Mouse (Mus musculus) midbrain, embryonic 10.5 days (tissue): ENCODE measurements around the gene 2010003K11Rik. TPM values are rescaled to one million over a fixed set of nuclear protein-coding genes. Genes with fewer than 3 reads are reported as not detected.

Source experiments
- DNase-seq: peaks from one replicate; pipeline ENCODE4 v3.0.0-alpha.2; 2017; ENCODE audit warnings: low spot score
- H3K27ac ChIP-seq: fragments of 300-500 bp; sonication (generic); replicated peaks from 2 replicates; pipeline ENCODE4 v1.5.1; 2016; ENCODE audit warnings: mild to moderate bottlenecking
- H3K27me3 ChIP-seq: fragments of 300-500 bp; sonication (generic); 2 replicates; pipeline ENCODE4 v1.6.1; 2016; ENCODE audit warnings: low read depth, mild to moderate bottlenecking; ENCODE audit not compliant: poor library complexity, severe bottlenecking
- H3K36me3 ChIP-seq: fragments of 300-500 bp; sonication (generic); 2 replicates; pipeline ENCODE4 v1.6.1; 2016; ENCODE audit warnings: mild to moderate bottlenecking, moderate library complexity
- H3K4me1 ChIP-seq: fragments of 300-500 bp; sonication (generic); 2 replicates; pipeline ENCODE4 v1.6.1; 2016
- H3K4me3 ChIP-seq: fragments of 300-500 bp; sonication (generic); 2 replicates; pipeline ENCODE4 v1.5.1; 2016; ENCODE audit warnings: mild to moderate bottlenecking, moderate library complexity
- H3K9me3 ChIP-seq: fragments of 300-500 bp; sonication (generic); replicated peaks from 2 replicates; pipeline ENCODE4 v1.6.1; 2016; ENCODE audit warnings: mild to moderate bottlenecking
- WGBS: fragments of 180-500 bp; shearing (Covaris S2); methylation state at CpG from one replicate; pipeline ENCODE4 v1.1.7; 2016; 5-methylcytosine and 5-hydroxymethylcytosine counted together
- polyA plus RNA-seq: library from polyadenylated mRNA; unstranded; fragments of >200 nt; fragmentation: Nextera tagmentation; extraction: Ambion mirVana; gene quantifications from 2 replicates; pipeline ENCODE4 v1.2.1, GENCODE M21; 2016

2010003K11Rik gene
- polyA plus RNA-seq, 1 experiment from 2014 or later, result not detected

GRCm38 (mm10) chr19:4515746-4516145, 17.4 kb upstream of the 2010003K11Rik start:
- peaks cover 10% of the 10 kb centered on the region for H3K4me1 ChIP-seq
- H3K9me3 ChIP-seq, result no peaks in the 10 kb centered on the region
- H3K36me3 ChIP-seq, result no peaks in the 10 kb centered on the region
- peak; percentile 26 for DNase-seq
- no peak overlapping the region for H3K4me3 ChIP-seq
- no peak overlapping the region for H3K27ac ChIP-seq
- WGBS, result 58% methylated on average over 2 of the region's 2 CpGs
- H3K27me3 ChIP-seq, result peaks cover 12% of the 10 kb centered on the region; the same call in 1 of the 2 replicates

- no peak overlapping the region for H3K27ac ChIP-seq
- no peaks in the 10 kb centered on the region for H3K36me3 ChIP-seq
- H3K4me3 ChIP-seq, result no peak overlapping the region
- WGBS, result 76% methylated on average over 4 of the region's 4 CpGs
- no peaks in the 10 kb centered on the region for H3K9me3 ChIP-seq
- no peak for DNase-seq
- peaks cover 21% of the 10 kb centered on the region for H3K4me1 ChIP-seq
- peaks cover 12% of the 10 kb centered on the region; the same call in 1 of the 2 replicates for H3K27me3 ChIP-seq
Observed at GRCm38 (mm10) chr19:4513236-4513858, 15.0 kb upstream of the 2010003K11Rik start.

GRCm38 (mm10) chr19:4511116-4511841, 12.9 kb upstream of the 2010003K11Rik start:
- Histone ChIP-seq H3K27me3 (peaks cover 12% of the 10 kb centered on the region; the same call in 1 of the 2 replicates), H3K27ac (no peak overlapping the region), H3K9me3 (no peaks in the 10 kb centered on the region), H3K36me3 (no peaks in the 10 kb centered on the region), H3K4me1 (peaks cover 21% of the 10 kb centered on the region), H3K4me3 (peak overlapping the region; percentile 84)
- WGBS, result 8% methylated on average over 13 of the region's 13 CpGs
- DNase-seq, result no peak

GRCm38 (mm10) chr19:4509986-4510963, 11.9 kb upstream of the 2010003K11Rik start, which contains the start of gene Pcx:
TSS of gene Pcx (plus strand) at chr19:4510472.
- Histone ChIP-seq H3K9me3 (no peaks in the 10 kb centered on the region), H3K36me3 (no peaks in the 10 kb centered on the region), H3K27ac (peak within 1 kb of the TSS; percentile 71), H3K4me1 (peaks cover 16% of the 10 kb centered on the region), H3K4me3 (peak within 1 kb of the TSS; percentile 84), H3K27me3 (peaks cover 12% of the 10 kb centered on the region; the same call in 1 of the 2 replicates)
- peak; percentile 100 for DNase-seq
- under 1% methylated on average over 82 of the region's 82 CpGs for WGBS

- H3K9me3 ChIP-seq, result 0 out of 2 replicates have a peak, but pooled peaks cover 4% of the 10 kb centered on the region
- 77% methylated on average over 3 of the region's 3 CpGs for WGBS
Observed at GRCm38 (mm10) chr19:4507746-4508145, 9.4 kb upstream of the 2010003K11Rik start.

GRCm38 (mm10) chr19:4504830-4505229, 6.4 kb upstream of the 2010003K11Rik start:
- 93% methylated on average over 1 of the region's 1 CpGs for WGBS
- DNase-seq, result no peak
- Histone ChIP-seq H3K9me3 (0 out of 2 replicates have a peak, but pooled peaks cover 4% of the 10 kb centered on the region), H3K27ac (no peak overlapping the region), H3K36me3 (no peaks in the 10 kb centered on the region), H3K27me3 (no peaks in the 10 kb centered on the region), H3K4me1 (peaks cover 11% of the 10 kb centered on the region), H3K4me3 (no peak overlapping the region)

More at GRCm38 (mm10) chr19:4507746-4508145, 9.4 kb upstream of the 2010003K11Rik start:
- Histone ChIP-seq H3K27me3 (peaks cover 12% of the 10 kb centered on the region; the same call in 1 of the 2 replicates), H3K27ac (no peak overlapping the region), H3K4me1 (peaks cover 16% of the 10 kb centered on the region), H3K36me3 (no peaks in the 10 kb centered on the region), H3K4me3 (no peak overlapping the region)
- no peak for DNase-seq

- Histone ChIP-seq H3K27ac (no peak overlapping the region), H3K4me1 (peaks cover 12% of the 10 kb centered on the region)
Observed at GRCm38 (mm10) chr19:4502701-4503100, 4.3 kb upstream of the 2010003K11Rik start.

GRCm38 (mm10) chr19:4497263-4497973, 965 bp downstream of the 2010003K11Rik start:
- peak; percentile 82 for DNase-seq
- H3K4me3 ChIP-seq, result no peak overlapping the region
- 0 out of 2 replicates have a peak overlapping the region, but pooled peaks have one; percentile 49 for H3K27ac ChIP-seq
- peaks cover 23% of the 10 kb centered on the region for H3K4me1 ChIP-seq
- H3K36me3 ChIP-seq, result no peaks in the 10 kb centered on the region
- H3K9me3 ChIP-seq, result no peaks in the 10 kb centered on the region
- H3K27me3 ChIP-seq, result no peaks in the 10 kb centered on the region
- whole genome bisulfite sequencing, result 7% methylated on average over 4 of the region's 4 CpGs

More at GRCm38 (mm10) chr19:4502701-4503100, 4.3 kb upstream of the 2010003K11Rik start:
- H3K36me3 ChIP-seq, result no peaks in the 10 kb centered on the region
- WGBS, result 82% methylated on average over 2 of the region's 2 CpGs
- H3K4me3 ChIP-seq, result no peak overlapping the region
- no peak for DNase-seq
- H3K27me3 ChIP-seq, result no peaks in the 10 kb centered on the region
- 0 out of 2 replicates have a peak, but pooled peaks cover 4% of the 10 kb centered on the region for H3K9me3 ChIP-seq

GRCm38 (mm10) chr19:4496535-4497262, 1.7 kb downstream of the 2010003K11Rik start:
- Histone ChIP-seq H3K4me3 (no peak overlapping the region), H3K27ac (no peak overlapping the region), H3K27me3 (no peaks in the 10 kb centered on the region), H3K4me1 (peaks cover 22% of the 10 kb centered on the region), H3K36me3 (no peaks in the 10 kb centered on the region), H3K9me3 (no peaks in the 10 kb centered on the region)
- WGBS, result 88% methylated on average over 3 of the region's 3 CpGs
- DNase-seq, result no peak

- H3K9me3 ChIP-seq, result no peaks in the 10 kb centered on the region
- H3K36me3 ChIP-seq, result no peaks in the 10 kb centered on the region
- H3K27me3 ChIP-seq, result no peaks in the 10 kb centered on the region
- H3K4me3 ChIP-seq, result no peak overlapping the region
- H3K27ac ChIP-seq, result no peak overlapping the region
- WGBS, result 84% methylated on average over 5 of the region's 5 CpGs
- H3K4me1 ChIP-seq, result peaks cover 22% of the 10 kb centered on the region
- DNase-seq, result no peak
Observed at GRCm38 (mm10) chr19:4495814-4496213, 2.6 kb downstream of the 2010003K11Rik start.

- H3K4me1 ChIP-seq, result peaks cover 22% of the 10 kb centered on the region
- H3K27me3 ChIP-seq, result no peaks in the 10 kb centered on the region
- no peak for DNase-seq
- H3K27ac ChIP-seq, result peak overlapping the region; percentile 38; the same call in 1 of the 2 replicates
- no peaks in the 10 kb centered on the region for H3K36me3 ChIP-seq
- WGBS, result 80% methylated on average over 7 of the region's 7 CpGs
- H3K9me3 ChIP-seq, result no peaks in the 10 kb centered on the region
- no peak overlapping the region for H3K4me3 ChIP-seq
Observed at GRCm38 (mm10) chr19:4494707-4495106, 3.7 kb downstream of the 2010003K11Rik start.
